Mouse (Mus musculus) spleen, postnatal 4 days (tissue): ENCODE measurements around the gene Klk1b21.
"Not testable (repeated sequence)": the region's sequence is repeated elsewhere in the genome, so short reads cannot be mapped to it uniquely, and the experiment has no call there.

ENCODE experiments used
- DNase-seq, 2 experiments: peaks; one replicate each; pipeline ENCODE4 v3.0.0; 2022; ENCODE audit warnings: low spot score in 2 of 2

Klk1b21 gene

GRCm38 (mm10) chr7:44102028-44102427 lies at the start of gene Klk1b21:
TSS of gene Klk1b21 (plus strand) at chr7:44102328.
- DNase-seq = not testable (repeated sequence)

GRCm38 (mm10) chr7:44072117-44072516 lies 30.0 kb upstream of the Klk1b21 start:
- DNase-seq = no peak

- no peak for DNase-seq
Observed at GRCm38 (mm10) chr7:44077703-44078102, 24.4 kb upstream of the Klk1b21 start.

- DNase-seq = no peak
Observed at GRCm38 (mm10) chr7:44096111-44096510, 6.0 kb upstream of the Klk1b21 start.

GRCm38 (mm10) chr7:44112373-44112772 lies 10.2 kb downstream of the Klk1b21 start, which contains the start of gene Klk1b22:
TSS of gene Klk1b22 (plus strand) at chr7:44112673.
- no peak for DNase-seq

- no peak for DNase-seq
Observed at GRCm38 (mm10) chr7:44123445-44123844, 21.3 kb downstream of the Klk1b21 start.

- DNase-seq = no peak
Observed at GRCm38 (mm10) chr7:44136467-44136866, 34.3 kb downstream of the Klk1b21 start, which contains the start of gene Klk1b16. TSS of gene Klk1b16 (plus strand) at chr7:44136767.
